Mouse (Mus musculus) gastrocnemius, postnatal 14 days (tissue): Measurements from ENCODE around the gene Cdc34b. TPM values are rescaled to one million over a fixed set of nuclear protein-coding genes. Genes with fewer than 3 reads are reported as not detected.

Experiments
- total RNA-seq, 2 experiments: library from RNA; stranded (reverse); gene quantifications; 2 replicates each; pipeline ENCODE4 v1.2.3; 2021

Gene Cdc34b
- total RNA-seq, 2 experiments from 2014 or later = 0.89 to 0.98 TPM

Other genes starting within 250 kb of the Cdc34b start
- gene Epn3, start 241.8 kb upstream of the Cdc34b start, total RNA-seq = under 1 TPM; 0.09 to 0.25 TPM
- gene Mycbpap, start 220.0 kb upstream of the Cdc34b start, total RNA-seq = under 1 TPM in 1 of 2 experiments, not detected in 1; 0.13 TPM
- 1 to 10 TPM; 2.2 to 2.6 TPM for gene Rsad1, start 192.5 kb upstream of the Cdc34b start, total RNA-seq
- 10 to 100 TPM; 17.4 to 21.2 TPM for gene Chad, start 176.7 kb upstream of the Cdc34b start, total RNA-seq
- gene Acsf2, start 139.9 kb upstream of the Cdc34b start, total RNA-seq = 1 to 10 TPM; 4.1 to 6.6 TPM
- 10 to 100 TPM; 26.9 to 35.5 TPM for gene Lrrc59, start 112.0 kb upstream of the Cdc34b start, total RNA-seq
- gene Mrpl27, start 88.0 kb upstream of the Cdc34b start, total RNA-seq = 10 to 100 TPM; 56.4 to 59.0 TPM
- gene Eme1, start 87.8 kb upstream of the Cdc34b start, total RNA-seq = under 1 TPM; 0.90 to 0.91 TPM
- 1 to 10 TPM; 6.6 to 7.8 TPM for gene Xylt2, start 64.3 kb upstream of the Cdc34b start, total RNA-seq
- gene Gm11541, start 37.3 kb upstream of the Cdc34b start, total RNA-seq = not detected
- not detected for gene Tmem92, start 40.9 kb downstream of the Cdc34b start, total RNA-seq
- 1,000 to 10,000 TPM; 3,539 to 4,018 TPM for gene Col1a1, start 194.4 kb downstream of the Cdc34b start, total RNA-seq
- not detected for gene Hils1, start 225.8 kb downstream of the Cdc34b start, total RNA-seq
- gene Sgca, start 234.5 kb downstream of the Cdc34b start, total RNA-seq = 100 to 1,000 TPM; 201 to 224 TPM
- gene Ppp1r9b, start 249.3 kb downstream of the Cdc34b start, total RNA-seq = 10 to 100 TPM; 38.7 to 38.8 TPM